Mouse (Mus musculus) forebrain, embryonic 16.5 days (tissue): ENCODE results near the gene Hist2h2aa1. TPM values are rescaled to one million over a fixed set of nuclear protein-coding genes. Genes with fewer than 3 reads are reported as not detected.
"Not testable (repeated sequence)": the region's sequence is repeated elsewhere in the genome, so short reads cannot be mapped to it uniquely, and the experiment has no call there.

Experiments
- ATAC-seq: fragments of 200-750 bp; cut with Nextera tagmentation; 2 replicates; pipeline ENCODE4 v1.8.0; 2017; ENCODE audit warnings: mild to moderate bottlenecking, moderate library complexity
- H3K27ac ChIP-seq: fragments of 300-500 bp; sonication (generic); 2 replicates; pipeline ENCODE4 v1.5.1; 2014; ENCODE audit warnings: low read length, control low read depth
- H3K27me3 ChIP-seq: fragments of 300-500 bp; sonication (generic); replicated peaks from 2 replicates; pipeline ENCODE4 v1.6.1; 2014; ENCODE audit warnings: low read length; ENCODE audit not compliant: control insufficient read depth, insufficient read depth
- H3K36me3 ChIP-seq: fragments of 300-500 bp; sonication (generic); 2 replicates; pipeline ENCODE4 v1.6.1; 2014; ENCODE audit not compliant: control insufficient read depth, insufficient read depth
- H3K4me1 ChIP-seq: fragments of 300-500 bp; sonication (generic); replicated peaks from 2 replicates; pipeline ENCODE4 v1.6.1; 2014; ENCODE audit warnings: low read length; ENCODE audit not compliant: control insufficient read depth, insufficient read depth
- H3K4me2 ChIP-seq: fragments of 300-500 bp; sonication (generic); 2 replicates; pipeline ENCODE4 v1.6.1; 2014; ENCODE audit warnings: mild to moderate bottlenecking, low read length, control low read depth
- H3K4me3 ChIP-seq: fragments of 300-500 bp; sonication (generic); replicated peaks from 2 replicates; pipeline ENCODE4 v1.5.1; 2014; ENCODE audit warnings: mild to moderate bottlenecking, low read length, control low read depth
- H3K9ac ChIP-seq: fragments of 300-500 bp; sonication (generic); replicated peaks from 2 replicates; pipeline ENCODE4 v1.6.1; 2014; ENCODE audit warnings: low read depth, low read length, control low read depth
- H3K9me3 ChIP-seq: fragments of 300-500 bp; sonication (generic); 2 replicates; pipeline ENCODE4 v1.6.1; 2016; ENCODE audit warnings: low read length; ENCODE audit not compliant: control insufficient read depth
- WGBS: fragments of 180-500 bp; shearing (Covaris S2); extraction: QIAGEN DNeasy Blood & Tissue Kit; methylation state at CpG from one replicate; pipeline ENCODE4 v1.1.7; 2014; 5-methylcytosine and 5-hydroxymethylcytosine counted together
- microRNA-seq: library from miRNA; unstranded; fragments of <30 nt; microRNA quantifications from one replicate; pipeline ENCODE4, GENCODE M21; 2017
- polyA plus RNA-seq: library from polyadenylated mRNA; unstranded; fragments of >200 nt; fragmentation: Nextera tagmentation; extraction: Ambion mirVana; gene quantifications from 2 replicates; pipeline ENCODE4 v1.2.1, GENCODE M21; 2015

The Hist2h2aa1 gene
- polyA plus RNA-seq, 1 experiment from 2014 or later: 26.5 TPM

GRCm38 (mm10) chr3:96287334-96287733, 42.0 kb downstream of the Hist2h2aa1 start:
- H3K9me3 ChIP-seq: not testable (repeated sequence)

GRCm38 (mm10) chr3:96289201-96289600, 43.9 kb downstream of the Hist2h2aa1 start:
- ATAC-seq: no peak
- Histone ChIP-seq H3K4me1 (no peaks in the 10 kb centered on the region), H3K36me3 (no peaks in the 10 kb centered on the region), H3K9ac (no peak overlapping the region), H3K4me2 (no peak overlapping the region), H3K9me3 (no peaks in the 10 kb centered on the region), H3K4me3 (no peak overlapping the region), H3K27me3 (peaks cover 10% of the 10 kb centered on the region; the same call in 1 of the 2 replicates), H3K27ac (no peak overlapping the region)
- 73% methylated on average over 3 of the region's 3 CpGs for WGBS

More at GRCm38 (mm10) chr3:96287334-96287733, 42.0 kb downstream of the Hist2h2aa1 start:
- H3K4me3 ChIP-seq, H3K36me3 ChIP-seq, ATAC-seq, H3K4me2 ChIP-seq, H3K9ac ChIP-seq, H3K4me1 ChIP-seq, H3K27ac ChIP-seq: not testable (repeated sequence)
- peaks cover 12% of the 10 kb centered on the region; the same call in 1 of the 2 replicates for H3K27me3 ChIP-seq
- WGBS: 89% methylated on average over 11 of the region's 11 CpGs

- WGBS: 94% methylated on average over 3 of the region's 3 CpGs
- not testable (repeated sequence) for H3K9me3 ChIP-seq, H3K36me3 ChIP-seq, H3K4me3 ChIP-seq, H3K9ac ChIP-seq, H3K4me1 ChIP-seq, H3K27me3 ChIP-seq, H3K27ac ChIP-seq, ATAC-seq, H3K4me2 ChIP-seq
These were observed 45.4 kb downstream of the Hist2h2aa1 start for GRCm38 (mm10) chr3:96290727-96291126.

- ATAC-seq: no peak
- Histone ChIP-seq H3K36me3 (no peaks in the 10 kb centered on the region), H3K4me2 (no peak overlapping the region), H3K27me3 (no peaks in the 10 kb centered on the region), H3K9ac (no peak overlapping the region), H3K9me3 (no peaks in the 10 kb centered on the region), H3K27ac (no peak overlapping the region), H3K4me3 (no peak overlapping the region), H3K4me1 (no peaks in the 10 kb centered on the region)
- 56% methylated on average over 6 of the region's 6 CpGs for WGBS
These were observed 47.3 kb downstream of the Hist2h2aa1 start for GRCm38 (mm10) chr3:96292641-96293040.

- Histone ChIP-seq H3K4me3 (no peak overlapping the region), H3K9me3 (no peaks in the 10 kb centered on the region), H3K36me3 (no peaks in the 10 kb centered on the region), H3K27ac (no peak overlapping the region), H3K9ac (no peak overlapping the region), H3K27me3 (no peaks in the 10 kb centered on the region), H3K4me1 (no peaks in the 10 kb centered on the region), H3K4me2 (no peak overlapping the region)
- WGBS: 51% methylated on average over 5 of the region's 5 CpGs
- ATAC-seq: no peak
These were observed 48.1 kb downstream of the Hist2h2aa1 start for GRCm38 (mm10) chr3:96293368-96293767.

GRCm38 (mm10) chr3:96293787-96294186, 48.5 kb downstream of the Hist2h2aa1 start, which contains the start of gene Fcgr1:
TSS of gene Fcgr1 (minus strand) at chr3:96293969.
- Histone ChIP-seq H3K27me3 (no peaks in the 10 kb centered on the region), H3K4me1 (no peaks in the 10 kb centered on the region), H3K27ac (no peak within 1 kb of the TSS), H3K4me2 (no peak within 1 kb of the TSS), H3K4me3 (no peak within 1 kb of the TSS), H3K9ac (no peak within 1 kb of the TSS), H3K36me3 (no peaks in the 10 kb centered on the region), H3K9me3 (no peaks in the 10 kb centered on the region)
- WGBS: 79% methylated on average over 4 of the region's 4 CpGs
- no peak for ATAC-seq

Small RNA genes within 50 kb of the gene (microRNA-seq; reads per million reads assigned to microRNA genes)
- gene Gm44492 (not detected), gene Gm47311 (not detected), gene Gm47313 (not detected)

Other genes with a start within 250 kb of the Hist2h2aa1 start
- gene Plekho1, start 249.5 kb upstream of the Hist2h2aa1 start, polyA plus RNA-seq: 71.4 and 74.9 TPM in 2 replicates
- gene Vps45, start 187.0 kb upstream of the Hist2h2aa1 start, polyA plus RNA-seq: 55.3 and 57.4 TPM in 2 replicates
- 8.8 and 9.3 TPM in 2 replicates for gene Otud7b, start 141.0 kb upstream of the Hist2h2aa1 start, polyA plus RNA-seq
- gene Mtmr11, start 83.5 kb upstream of the Hist2h2aa1 start, polyA plus RNA-seq: 7.8 and 11.5 TPM in 2 replicates
- 155 and 157 TPM in 2 replicates for gene Sf3b4, start 73.2 kb upstream of the Hist2h2aa1 start, polyA plus RNA-seq
- 70.3 and 87.3 TPM in 2 replicates for gene Sv2a, start 64.3 kb upstream of the Hist2h2aa1 start, polyA plus RNA-seq
- 64.1 and 64.3 TPM in 2 replicates for gene Bola1, start 25.8 kb upstream of the Hist2h2aa1 start, polyA plus RNA-seq
- not detected in 2 replicates for gene Hist2h2ab, start 25.6 kb upstream of the Hist2h2aa1 start, polyA plus RNA-seq
- gene Hist2h2ac, start 24.6 kb upstream of the Hist2h2aa1 start, polyA plus RNA-seq: 2.1 and 3.3 TPM in 2 replicates
- 8.6 and 10.8 TPM in 2 replicates for gene Hist2h2be, start 24.4 kb upstream of the Hist2h2aa1 start, polyA plus RNA-seq
- 2.4 and 3.4 TPM in 2 replicates for gene Hist2h3c2, start 6.4 kb upstream of the Hist2h2aa1 start, polyA plus RNA-seq
- 33.3 and 43.5 TPM in 2 replicates for gene Hist2h2aa2, start 5.2 kb upstream of the Hist2h2aa1 start, polyA plus RNA-seq
- 2.0 TPM in 1 of 2 replicates, not detected in the other for gene Hist2h3c1, start 1.2 kb downstream of the Hist2h2aa1 start, polyA plus RNA-seq
- gene Hist2h4, start 17.8 kb downstream of the Hist2h2aa1 start, polyA plus RNA-seq: 8.4 and 8.9 TPM in 2 replicates
- gene Hist2h3b, start 23.2 kb downstream of the Hist2h2aa1 start, polyA plus RNA-seq: 23.1 and 24.7 TPM in 2 replicates
- gene Hist2h2bb, start 24.3 kb downstream of the Hist2h2aa1 start, polyA plus RNA-seq: 3.2 and 4.6 TPM in 2 replicates
- gene Fcgr1, start 48.5 kb downstream of the Hist2h2aa1 start, polyA plus RNA-seq: 0.92 and 0.99 TPM in 2 replicates
- gene BC107364, start 206.8 kb downstream of the Hist2h2aa1 start, polyA plus RNA-seq: not detected in 2 replicates